Mouse (Mus musculus) myocyte (in vitro differentiated cells): ENCODE data around the gene Swap70.

Source experiments
- MAX ChIP-seq: IDR thresholded peaks from one replicate; pipeline ENCODE4 v1.6.1; 2011; ENCODE audit warnings: low read depth, mild to moderate bottlenecking, control low read depth
- MYOD1 ChIP-seq, 3 experiments: IDR thresholded peaks; one replicate each; pipeline ENCODE4 v1.6.1; 2011; ENCODE audit warnings: control low read depth in 2 of 3, low read depth in 2 of 3, mild to moderate bottlenecking in 2 of 3, moderate library complexity in 1 of 3; ENCODE audit not compliant: insufficient read length in 2 of 3, control insufficient read depth in 1 of 3
- POLR2A ChIP-seq: IDR thresholded peaks from one replicate; pipeline ENCODE4 v1.6.1; 2011; ENCODE audit warnings: low read depth, mild to moderate bottlenecking, control low read depth, moderate library complexity; ENCODE audit not compliant: insufficient read length
- TCF12 ChIP-seq: IDR thresholded peaks from one replicate; pipeline ENCODE4 v1.6.1; 2011; ENCODE audit warnings: mild to moderate bottlenecking, control low read depth; ENCODE audit not compliant: poor library complexity, insufficient read depth, severe bottlenecking
- USF1 ChIP-seq: IDR thresholded peaks from one replicate; pipeline ENCODE4 v1.6.1; 2011; ENCODE audit warnings: low read depth, mild to moderate bottlenecking, control low read depth, moderate library complexity

DNA sequence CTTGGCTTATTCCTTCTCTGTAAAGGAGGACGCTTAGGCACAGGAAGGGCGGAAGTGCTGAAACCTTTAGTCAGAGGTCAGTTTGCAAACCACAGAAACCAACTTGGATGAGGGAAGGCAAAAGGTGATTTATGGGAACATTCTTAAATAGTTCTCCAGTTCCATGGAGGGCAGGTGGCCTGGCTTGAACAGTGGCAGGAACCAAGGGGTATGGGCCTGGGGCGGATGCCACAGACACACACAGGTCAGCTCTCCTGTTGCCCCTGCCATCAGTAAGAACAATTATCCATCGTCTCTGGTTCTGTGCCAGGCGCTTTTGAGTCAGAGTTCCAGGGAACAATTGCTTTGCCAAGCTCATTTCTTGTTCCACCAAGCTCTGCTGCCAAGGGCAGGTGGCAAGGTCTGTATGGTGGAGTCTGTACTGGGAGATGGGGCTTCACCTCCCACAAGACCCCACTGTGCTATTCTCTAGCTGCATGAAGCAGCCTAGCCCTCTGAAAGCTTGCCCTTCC is 56.3 kb downstream of the Swap70 start:
- no peak for TF ChIP-seq MYOD1 (IDR thresholded peaks at IDR 0.05; ENCODE audit: control insufficient read depth in 1 of 3, insufficient read length in 2 of 3, low read depth in 2 of 3)
- no peak for TF ChIP-seq TCF12
- no peak for TF ChIP-seq POLR2A
- no peak for TF ChIP-seq MAX
- no peak for TF ChIP-seq USF1
